Mouse (Mus musculus) brown adipose tissue, adult 24 weeks (tissue): Measurements from ENCODE around the gene Igsf9. TPM values are rescaled to one million over a fixed set of nuclear protein-coding genes. Genes with fewer than 3 reads are reported as not detected.

Source experiments
- H3K27ac ChIP-seq: fragments of 200-500 bp; replicated peaks from 2 replicates; pipeline ENCODE4 v1.5.1; 2012; ENCODE audit warnings: low read depth, mild to moderate bottlenecking, low read length
- H3K4me1 ChIP-seq: fragments of 200-500 bp; 2 replicates; pipeline ENCODE4 v1.6.1; 2012; ENCODE audit warnings: low read length, mixed read lengths; ENCODE audit not compliant: control insufficient read depth, insufficient read depth, insufficient read length
- H3K4me3 ChIP-seq: fragments of 200-500 bp; 2 replicates; pipeline ENCODE4 v1.5.1; 2012; ENCODE audit warnings: low read depth, mild to moderate bottlenecking, low read length, moderate library complexity; ENCODE audit not compliant: insufficient read depth
- polyA plus RNA-seq: library from polyadenylated mRNA; stranded (reverse); fragments of >200 nt; gene quantifications from 2 replicates; pipeline ENCODE4 v1.2.4, GENCODE M21; 2012; ENCODE audit not compliant: missing spikeins, insufficient read depth, insufficient read length

The Igsf9 gene
- polyA plus RNA-seq, 1 experiment = not detected

- peaks cover 19% of the 10 kb centered on the region for H3K4me1 ChIP-seq
- H3K27ac ChIP-seq = peak within 1 kb of the TSS; percentile 81
- peak within 1 kb of the TSS; percentile 84 for H3K4me3 ChIP-seq
Measured at GRCm38 (mm10) chr1:172499765-172500441, 18.3 kb downstream of the Igsf9 start, which contains the start of gene Tagln2. TSS of gene Tagln2 (plus strand) at chr1:172500047.

GRCm38 (mm10) chr1:172500451-172501370 lies 19.1 kb downstream of the Igsf9 start:
- H3K4me3 ChIP-seq = peak overlapping the region; percentile 84
- peaks cover 20% of the 10 kb centered on the region for H3K4me1 ChIP-seq
- H3K27ac ChIP-seq = peak overlapping the region; percentile 98

- H3K4me1 ChIP-seq = peaks cover 20% of the 10 kb centered on the region
- H3K4me3 ChIP-seq = peak overlapping the region; percentile 81
- peak overlapping the region; percentile 98 for H3K27ac ChIP-seq
Measured at GRCm38 (mm10) chr1:172501371-172502144, 20.0 kb downstream of the Igsf9 start.

GRCm38 (mm10) chr1:172502145-172503110 lies 20.8 kb downstream of the Igsf9 start:
- Histone ChIP-seq H3K27ac (peak overlapping the region; percentile 98), H3K4me1 (peaks cover 20% of the 10 kb centered on the region), H3K4me3 (peak overlapping the region; percentile 81)

- H3K27ac ChIP-seq = peak overlapping the region; percentile 98
- H3K4me1 ChIP-seq = peaks cover 23% of the 10 kb centered on the region
- H3K4me3 ChIP-seq = peak overlapping the region; percentile 81
Measured at GRCm38 (mm10) chr1:172503111-172503997, 21.8 kb downstream of the Igsf9 start.

GRCm38 (mm10) chr1:172504756-172505155 lies 23.2 kb downstream of the Igsf9 start:
- peaks cover 25% of the 10 kb centered on the region for H3K4me1 ChIP-seq
- no peak overlapping the region for H3K4me3 ChIP-seq
- H3K27ac ChIP-seq = no peak overlapping the region

GRCm38 (mm10) chr1:172507001-172507400 lies 25.4 kb downstream of the Igsf9 start:
- no peak overlapping the region for H3K4me3 ChIP-seq
- no peak overlapping the region for H3K27ac ChIP-seq
- peaks cover 22% of the 10 kb centered on the region for H3K4me1 ChIP-seq

- H3K27ac ChIP-seq = no peak overlapping the region
- peaks cover 21% of the 10 kb centered on the region for H3K4me1 ChIP-seq
Measured at GRCm38 (mm10) chr1:172507701-172508100, 26.1 kb downstream of the Igsf9 start.

GRCm38 (mm10) chr1:172508172-172508571 lies 26.6 kb downstream of the Igsf9 start:
- Histone ChIP-seq H3K4me3 (no peak overlapping the region), H3K27ac (no peak overlapping the region), H3K4me1 (peaks cover 21% of the 10 kb centered on the region)

More at GRCm38 (mm10) chr1:172507701-172508100, 26.1 kb downstream of the Igsf9 start:
- no peak overlapping the region for H3K4me3 ChIP-seq

- H3K4me3 ChIP-seq = no peak overlapping the region
- H3K27ac ChIP-seq = no peak overlapping the region
- peaks cover 26% of the 10 kb centered on the region for H3K4me1 ChIP-seq
Measured at GRCm38 (mm10) chr1:172509235-172509634, 27.6 kb downstream of the Igsf9 start.

GRCm38 (mm10) chr1:172509983-172510382 lies 28.4 kb downstream of the Igsf9 start:
- H3K4me1 ChIP-seq = peaks cover 27% of the 10 kb centered on the region; the same call in 1 of the 2 replicates
- no peak overlapping the region for H3K27ac ChIP-seq
- no peak overlapping the region for H3K4me3 ChIP-seq

GRCm38 (mm10) chr1:172510421-172510972 lies 28.9 kb downstream of the Igsf9 start:
- Histone ChIP-seq H3K4me1 (peaks cover 31% of the 10 kb centered on the region; the same call in 1 of the 2 replicates), H3K27ac (no peak overlapping the region), H3K4me3 (no peak overlapping the region)

GRCm38 (mm10) chr1:172512962-172513361 lies 31.4 kb downstream of the Igsf9 start:
- H3K4me1 ChIP-seq = peaks cover 33% of the 10 kb centered on the region; the same call in 1 of the 2 replicates
- peak overlapping the region; percentile 77 for H3K27ac ChIP-seq
- peak overlapping the region; percentile 17 for H3K4me3 ChIP-seq
